Mouse (Mus musculus) erythroblast, embryonic 14.5 days (primary cell): ENCODE results near the gene Veph1.

Experiments used
- GATA1 ChIP-seq: IDR thresholded peaks from 2 replicates; pipeline ENCODE4 v1.6.1; 2012; ENCODE audit warnings: low read length, inconsistent platforms, mixed read lengths
- TAL1 ChIP-seq: IDR thresholded peaks from 3 replicates; pipeline ENCODE4 v1.6.1; 2012; ENCODE audit warnings: low read length, inconsistent platforms, mixed read lengths

GRCm38 (mm10) chr3:66091746-66092145 is 204.9 kb downstream of the Veph1 start:
- TF ChIP-seq TAL1 (no peak), GATA1 (no peak)
